Mouse (Mus musculus): Measurements from ENCODE around the gene Adamts15. TPM values are rescaled to one million over a fixed set of nuclear protein-coding genes. Genes with fewer than 3 reads are reported as not detected.

Adamts15 gene
- polyA plus RNA-seq, 1 experiment: not detected

DNA sequence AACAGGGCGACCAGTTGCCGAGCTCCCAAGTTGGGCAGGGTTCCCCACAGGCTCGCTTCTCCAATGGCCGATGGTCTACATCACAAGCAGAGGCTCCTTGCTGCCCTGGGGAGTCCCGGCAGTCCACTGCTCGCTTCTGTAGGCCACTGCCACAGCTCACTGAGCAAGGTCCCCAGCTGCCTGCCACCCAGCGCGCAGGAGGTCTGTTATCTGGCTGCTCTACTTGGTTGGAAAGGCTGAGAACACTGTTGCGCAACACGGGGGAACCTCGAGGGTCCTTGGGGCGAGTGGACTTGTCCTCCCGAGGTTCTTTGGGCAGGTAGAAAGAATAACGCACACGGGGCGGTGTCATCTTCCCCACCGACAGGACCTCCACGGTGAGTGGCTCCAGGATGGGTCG, 20.1 kb downstream of the Adamts15 start:
- Histone ChIP-seq H3K4me3 (ENCODE audit: insufficient read depth, poor library complexity, severe bottlenecking) (no peak overlapping the region), H3K36me3 (ENCODE audit: control insufficient read depth, insufficient read depth) (no peaks in the 10 kb centered on the region), H3K79me2 (ENCODE audit: control insufficient read depth, insufficient read depth) (no peaks in the 10 kb centered on the region), H3K79me3 (ENCODE audit: low read depth) (no peaks in the 10 kb centered on the region), H3K27me3 (ENCODE audit: control insufficient read depth, insufficient read depth, insufficient read length) (no peaks in the 10 kb centered on the region), H3ac (ENCODE audit: control insufficient read depth, insufficient read length, low read depth) (no peak overlapping the region)
- no peak for TF ChIP-seq CTCF (IDR thresholded peaks at IDR 0.05; ENCODE audit: control insufficient read depth, insufficient read depth, insufficient read length)
- no peak for TF ChIP-seq USF1 (IDR thresholded peaks at IDR 0.05; ENCODE audit: low read depth)
- TF ChIP-seq MYOD1 (IDR thresholded peaks at IDR 0.05; ENCODE audit: control insufficient read depth, insufficient read length, low read depth): no peak
- peak; percentile 5 for TF ChIP-seq CEBPB (IDR thresholded peaks at IDR 0.05; ENCODE audit: low read depth)
- TF ChIP-seq MYOG (IDR thresholded peaks at IDR 0.05; ENCODE audit: control insufficient read depth, extremely low read depth, insufficient read length): no peak
- no peak for TF ChIP-seq MAX (IDR thresholded peaks at IDR 0.05)
- TF ChIP-seq FOSL1 (IDR thresholded peaks at IDR 0.05; ENCODE audit: insufficient read depth, low read length, poor library complexity, severe bottlenecking): no peak

DNA sequence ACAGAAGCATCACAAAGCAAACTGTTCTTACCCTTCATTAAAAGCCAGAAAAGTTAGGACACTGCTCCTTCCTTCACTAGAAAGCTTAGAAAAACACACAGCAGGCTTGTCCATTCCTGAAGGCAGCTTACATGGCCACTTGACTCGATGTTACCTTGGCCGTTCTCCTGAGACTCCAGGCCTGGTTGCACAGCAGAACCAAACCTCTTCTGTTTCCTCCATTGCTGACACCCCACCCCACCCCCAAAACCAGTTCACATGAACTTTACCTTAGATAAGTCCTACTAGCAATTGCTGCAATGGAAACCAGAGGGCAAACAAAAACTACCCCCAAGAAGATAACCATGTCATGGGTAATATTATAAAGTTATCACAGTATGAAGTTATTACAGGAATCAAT, 25.1 kb downstream of the Adamts15 start:
- no peak for TF ChIP-seq USF1 (IDR thresholded peaks at IDR 0.05; ENCODE audit: low read depth)
- H3K27me3 ChIP-seq (ENCODE audit: control insufficient read depth, insufficient read depth, insufficient read length): no peaks in the 10 kb centered on the region
- H3K36me3 ChIP-seq (ENCODE audit: control insufficient read depth, insufficient read depth): no peaks in the 10 kb centered on the region
- H3K79me2 ChIP-seq (ENCODE audit: control insufficient read depth, insufficient read depth): no peaks in the 10 kb centered on the region
- no peak overlapping the region for H3K4me3 ChIP-seq (ENCODE audit: insufficient read depth, poor library complexity, severe bottlenecking)
- no peak overlapping the region for H3ac ChIP-seq (ENCODE audit: control insufficient read depth, insufficient read length, low read depth)
- no peaks in the 10 kb centered on the region for H3K79me3 ChIP-seq (ENCODE audit: low read depth)

DNA sequence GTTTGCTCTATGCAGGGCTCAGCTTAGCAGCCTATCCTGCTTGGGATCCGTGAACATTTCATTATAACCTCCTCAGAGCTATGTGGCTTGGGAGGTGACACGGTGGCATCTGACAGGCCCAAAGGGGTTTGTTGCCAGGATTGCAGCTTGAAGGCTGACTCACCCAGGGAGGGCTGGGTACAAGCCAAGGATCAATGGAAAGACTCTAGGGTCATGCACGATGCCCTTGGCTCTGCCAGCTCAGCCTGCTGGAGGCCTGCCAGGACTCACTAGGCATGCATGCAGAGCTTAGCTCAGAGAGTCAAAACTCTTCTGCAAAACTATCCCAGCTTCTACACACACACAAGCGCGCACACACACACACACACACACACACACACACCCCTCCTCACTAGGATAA, 25.5 kb downstream of the Adamts15 start:
- Histone ChIP-seq H3K79me3 (ENCODE audit: low read depth) (no peaks in the 10 kb centered on the region), H3K36me3 (ENCODE audit: control insufficient read depth, insufficient read depth) (no peaks in the 10 kb centered on the region), H3K27me3 (ENCODE audit: control insufficient read depth, insufficient read depth, insufficient read length) (no peaks in the 10 kb centered on the region), H3K4me3 (ENCODE audit: insufficient read depth, poor library complexity, severe bottlenecking) (no peak overlapping the region), H3K79me2 (ENCODE audit: control insufficient read depth, insufficient read depth) (no peaks in the 10 kb centered on the region), H3ac (ENCODE audit: control insufficient read depth, insufficient read length, low read depth) (no peak overlapping the region)
- TF ChIP-seq MAX (IDR thresholded peaks at IDR 0.05): no peak
- TF ChIP-seq CEBPB (IDR thresholded peaks at IDR 0.05; ENCODE audit: low read depth): no peak
- no peak for TF ChIP-seq FOSL1 (IDR thresholded peaks at IDR 0.05; ENCODE audit: insufficient read depth, low read length, poor library complexity, severe bottlenecking)

DNA sequence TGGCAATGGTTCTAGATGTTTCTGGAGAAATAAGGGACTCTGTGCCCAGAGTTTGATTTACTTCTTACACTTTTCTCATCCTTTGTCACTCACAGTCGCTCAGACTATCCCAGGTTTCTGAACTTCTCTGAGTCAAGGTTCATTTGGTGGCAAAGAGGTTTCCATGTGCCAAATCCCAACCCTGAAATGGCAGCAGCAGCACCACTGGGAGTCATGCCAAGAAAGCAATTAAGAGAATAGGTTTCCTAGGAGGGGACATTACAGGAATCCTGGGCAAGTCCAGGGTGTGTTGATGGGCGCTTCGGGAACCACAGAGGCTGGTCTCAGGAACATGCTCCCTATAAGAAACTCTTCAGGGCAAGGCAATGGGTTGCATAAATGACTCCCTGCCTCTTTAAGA, 26.6 kb downstream of the Adamts15 start:
- Histone ChIP-seq H3ac (ENCODE audit: control insufficient read depth, insufficient read length, low read depth) (no peak overlapping the region), H3K4me3 (ENCODE audit: insufficient read depth, poor library complexity, severe bottlenecking) (no peak overlapping the region), H3K79me3 (ENCODE audit: low read depth) (no peaks in the 10 kb centered on the region), H3K36me3 (ENCODE audit: control insufficient read depth, insufficient read depth) (no peaks in the 10 kb centered on the region), H3K79me2 (ENCODE audit: control insufficient read depth, insufficient read depth) (no peaks in the 10 kb centered on the region), H3K27me3 (ENCODE audit: control insufficient read depth, insufficient read depth, insufficient read length) (no peaks in the 10 kb centered on the region)
- no peak for TF ChIP-seq MYOD1 (IDR thresholded peaks at IDR 0.05; ENCODE audit: control insufficient read depth, insufficient read length, low read depth)
- TF ChIP-seq CEBPB (IDR thresholded peaks at IDR 0.05; ENCODE audit: low read depth): no peak
- TF ChIP-seq CTCF (IDR thresholded peaks at IDR 0.05; ENCODE audit: control insufficient read depth, insufficient read depth, insufficient read length): no peak
- no peak for TF ChIP-seq FOSL1 (IDR thresholded peaks at IDR 0.05; ENCODE audit: insufficient read depth, low read length, poor library complexity, severe bottlenecking)
- TF ChIP-seq MAX (IDR thresholded peaks at IDR 0.05): no peak
- no peak for TF ChIP-seq MYOG (IDR thresholded peaks at IDR 0.05; ENCODE audit: control insufficient read depth, extremely low read depth, insufficient read length)
- TF ChIP-seq USF1 (IDR thresholded peaks at IDR 0.05; ENCODE audit: low read depth): no peak

DNA sequence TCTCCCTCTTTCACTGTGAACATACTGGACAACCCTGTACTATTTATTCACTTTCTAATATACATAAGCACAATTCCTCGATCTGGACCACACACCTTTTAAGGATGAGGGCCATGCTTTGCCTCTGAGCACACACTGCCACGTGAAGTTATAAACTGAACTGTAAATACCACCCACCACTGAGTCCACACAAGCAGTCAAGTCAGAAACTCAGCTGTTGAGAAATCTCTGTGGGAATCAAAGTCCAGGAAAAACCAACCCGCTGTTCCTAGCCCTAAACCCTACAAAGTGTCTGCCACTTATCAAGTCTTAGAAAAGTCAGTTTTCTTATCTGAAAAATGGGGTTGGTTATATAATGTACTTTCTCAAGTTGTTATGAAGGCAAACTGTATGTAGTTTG, 36.0 kb downstream of the Adamts15 start:
- Histone ChIP-seq H3ac (ENCODE audit: control insufficient read depth, insufficient read length, low read depth) (no peak overlapping the region), H3K36me3 (ENCODE audit: control insufficient read depth, insufficient read depth) (no peaks in the 10 kb centered on the region), H3K79me2 (ENCODE audit: control insufficient read depth, insufficient read depth) (no peaks in the 10 kb centered on the region), H3K4me3 (ENCODE audit: insufficient read depth, poor library complexity, severe bottlenecking) (no peak overlapping the region), H3K27me3 (ENCODE audit: control insufficient read depth, insufficient read depth, insufficient read length) (no peaks in the 10 kb centered on the region), H3K79me3 (ENCODE audit: low read depth) (no peaks in the 10 kb centered on the region)
- no peak for TF ChIP-seq FOSL1 (IDR thresholded peaks at IDR 0.05; ENCODE audit: insufficient read depth, low read length, poor library complexity, severe bottlenecking)
- no peak for TF ChIP-seq USF1 (IDR thresholded peaks at IDR 0.05; ENCODE audit: low read depth)
- no peak for TF ChIP-seq MAX (IDR thresholded peaks at IDR 0.05)
- TF ChIP-seq MYOD1 (IDR thresholded peaks at IDR 0.05; ENCODE audit: control insufficient read depth, insufficient read length, low read depth): no peak

DNA sequence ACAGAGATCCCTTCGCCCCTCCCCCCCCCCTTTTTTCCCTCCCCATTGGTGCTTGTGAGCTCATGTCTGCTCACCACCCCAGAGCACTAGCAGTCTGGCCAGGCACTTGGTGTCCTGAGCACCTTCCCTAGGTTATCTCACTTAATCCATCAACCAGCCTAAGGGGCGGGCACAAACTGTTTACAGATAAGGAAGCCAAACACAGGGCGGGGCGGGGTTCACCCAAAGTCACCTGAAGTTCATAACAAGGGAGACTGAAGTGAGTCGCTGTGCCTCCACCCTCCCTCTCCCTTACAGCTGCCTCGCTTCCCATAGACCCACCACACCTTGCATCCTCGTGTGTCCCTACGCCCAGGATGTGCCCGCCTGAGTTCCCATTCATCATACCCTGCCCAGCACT, 41.7 kb downstream of the Adamts15 start:
- TF ChIP-seq MYOG (IDR thresholded peaks at IDR 0.05; ENCODE audit: control insufficient read depth, extremely low read depth, insufficient read length) (no peak), CTCF (IDR thresholded peaks at IDR 0.05; ENCODE audit: control insufficient read depth, insufficient read depth, insufficient read length) (no peak), MAX (IDR thresholded peaks at IDR 0.05) (no peak), FOSL1 (IDR thresholded peaks at IDR 0.05; ENCODE audit: insufficient read depth, low read length, poor library complexity, severe bottlenecking) (no peak), MYOD1 (IDR thresholded peaks at IDR 0.05; ENCODE audit: control insufficient read depth, insufficient read length, low read depth) (no peak), USF1 (IDR thresholded peaks at IDR 0.05; ENCODE audit: low read depth) (no peak), CEBPB (IDR thresholded peaks at IDR 0.05; ENCODE audit: low read depth) (no peak)
- no peaks in the 10 kb centered on the region for H3K79me2 ChIP-seq (ENCODE audit: control insufficient read depth, insufficient read depth)
- no peak overlapping the region for H3ac ChIP-seq (ENCODE audit: control insufficient read depth, insufficient read length, low read depth)
- no peak overlapping the region for H3K4me3 ChIP-seq (ENCODE audit: insufficient read depth, poor library complexity, severe bottlenecking)
- H3K79me3 ChIP-seq (ENCODE audit: low read depth): no peaks in the 10 kb centered on the region
- H3K36me3 ChIP-seq (ENCODE audit: control insufficient read depth, insufficient read depth): no peaks in the 10 kb centered on the region
- H3K27me3 ChIP-seq (ENCODE audit: control insufficient read depth, insufficient read depth, insufficient read length): no peaks in the 10 kb centered on the region
